Mouse (Mus musculus) telencephalon, adult 2 months (tissue): ENCODE data around the gene Magi2.
A peak's percentile ranks its signal among the peaks of the same experiment; 100 is the strongest.

Source experiments
- DNase-seq: peaks from one replicate; pipeline ENCODE4 v3.0.0-alpha.2; 2011; ENCODE audit warnings: low read depth, low spot score

The Magi2 gene

GRCm38 (mm10) chr5:19746865-19747514 is 520.2 kb downstream of the Magi2 start:
- DNase-seq, result peak; percentile 67

GRCm38 (mm10) chr5:19747631-19748030 is 520.8 kb downstream of the Magi2 start:
- DNase-seq, result no peak

- DNase-seq, result no peak
Observed at GRCm38 (mm10) chr5:19779224-19779623, 552.4 kb downstream of the Magi2 start.

GRCm38 (mm10) chr5:19780076-19780475 is 553.2 kb downstream of the Magi2 start:
- no peak for DNase-seq

- DNase-seq, result no peak
Observed at GRCm38 (mm10) chr5:19785320-19785719, 558.5 kb downstream of the Magi2 start.

- no peak for DNase-seq
Observed at GRCm38 (mm10) chr5:19787522-19788144, 560.8 kb downstream of the Magi2 start.

GRCm38 (mm10) chr5:19803052-19803769 is 576.4 kb downstream of the Magi2 start:
- no peak for DNase-seq

- DNase-seq, result peak; percentile 42
Observed at GRCm38 (mm10) chr5:19822502-19822901, 595.7 kb downstream of the Magi2 start.

GRCm38 (mm10) chr5:19825943-19826342 is 599.1 kb downstream of the Magi2 start:
- DNase-seq, result no peak

- DNase-seq, result no peak
Observed at GRCm38 (mm10) chr5:19829341-19829740, 602.5 kb downstream of the Magi2 start.

- no peak for DNase-seq
Observed at GRCm38 (mm10) chr5:19862854-19863253, 636.0 kb downstream of the Magi2 start.

GRCm38 (mm10) chr5:19870406-19870805 is 643.6 kb downstream of the Magi2 start:
- DNase-seq, result peak; percentile 55

GRCm38 (mm10) chr5:19891693-19892092 is 664.9 kb downstream of the Magi2 start:
- DNase-seq, result no peak

GRCm38 (mm10) chr5:19895893-19896292 is 669.1 kb downstream of the Magi2 start:
- no peak for DNase-seq

GRCm38 (mm10) chr5:19901625-19902024 is 674.8 kb downstream of the Magi2 start:
- DNase-seq, result no peak

GRCm38 (mm10) chr5:19906636-19907035 is 679.8 kb downstream of the Magi2 start:
- no peak for DNase-seq

- peak; percentile 34 for DNase-seq
Observed at GRCm38 (mm10) chr5:19907381-19907982, 680.6 kb downstream of the Magi2 start.

GRCm38 (mm10) chr5:19907983-19908705 is 681.3 kb downstream of the Magi2 start:
- DNase-seq, result peak; percentile 41

- DNase-seq, result no peak
Observed at GRCm38 (mm10) chr5:19908706-19909060, 681.8 kb downstream of the Magi2 start.

- peak; percentile 80 for DNase-seq
Observed at GRCm38 (mm10) chr5:19909071-19909470, 682.2 kb downstream of the Magi2 start.

GRCm38 (mm10) chr5:19909664-19910063 is 682.8 kb downstream of the Magi2 start:
- DNase-seq, result no peak

- DNase-seq, result no peak
Observed at GRCm38 (mm10) chr5:19932102-19932501, 705.3 kb downstream of the Magi2 start.
